Mouse (Mus musculus) cortical plate, adult 2 months (tissue): Measurements from ENCODE around the gene Ube4b.

Source experiments
- CTCF ChIP-seq: fragments of 200-500 bp; IDR thresholded peaks from 2 replicates; pipeline ENCODE4 v1.5.1; 2011; ENCODE audit warnings: mild to moderate bottlenecking, control low read depth, low read length; ENCODE audit not compliant: insufficient read depth; ENCODE audit errors: extremely low read depth
- POLR2A ChIP-seq: fragments of 200-500 bp; IDR thresholded peaks from 2 replicates; pipeline ENCODE4 v1.6.1; 2011; ENCODE audit warnings: mild to moderate bottlenecking, low read length, control low read depth; ENCODE audit not compliant: insufficient read depth; ENCODE audit errors: extremely low read depth

GRCm38 (mm10) chr4:149469557-149469956, 43.0 kb upstream of the Ube4b start:
- TF ChIP-seq POLR2A, result no peak
- no peak for TF ChIP-seq CTCF
